Mouse (Mus musculus): Measurements from ENCODE around the gene Rimbp2. TPM values are rescaled to one million over a fixed set of nuclear protein-coding genes. Genes with fewer than 3 reads are reported as not detected.
A peak's percentile ranks its signal among the peaks of the same experiment; 100 is the strongest.

The Rimbp2 gene
- total RNA-seq, 1 experiment from 2014 or later = 7.5 TPM

GRCm38 (mm10) chr5:128843982-128844381, 109.3 kb downstream of the Rimbp2 start:
- no peak for DNase-seq

GRCm38 (mm10) chr5:128841541-128841940, 111.7 kb downstream of the Rimbp2 start:
- no peak for DNase-seq

GRCm38 (mm10) chr5:128837045-128837444, 116.2 kb downstream of the Rimbp2 start:
- no peak for DNase-seq

GRCm38 (mm10) chr5:128834126-128834525, 119.2 kb downstream of the Rimbp2 start:
- no peak for DNase-seq

GRCm38 (mm10) chr5:128822843-128823242, 130.4 kb downstream of the Rimbp2 start:
- no peak for DNase-seq

GRCm38 (mm10) chr5:128819638-128820285, 133.5 kb downstream of the Rimbp2 start:
- no peak for DNase-seq

GRCm38 (mm10) chr5:128815629-128816028, 137.7 kb downstream of the Rimbp2 start:
- DNase-seq = no peak

- no peak for DNase-seq
Observed at GRCm38 (mm10) chr5:128815078-128815477, 138.2 kb downstream of the Rimbp2 start.

GRCm38 (mm10) chr5:128813121-128813520, 140.2 kb downstream of the Rimbp2 start:
- no peak for DNase-seq

GRCm38 (mm10) chr5:128811431-128811830, 141.9 kb downstream of the Rimbp2 start:
- no peak for DNase-seq

- no peak for DNase-seq
Observed at GRCm38 (mm10) chr5:128810006-128810405, 143.3 kb downstream of the Rimbp2 start.

- DNase-seq = no peak
Observed at GRCm38 (mm10) chr5:128809406-128809805, 143.9 kb downstream of the Rimbp2 start.

GRCm38 (mm10) chr5:128808547-128809182, 144.6 kb downstream of the Rimbp2 start:
- DNase-seq = peak; percentile 20

- no peak for DNase-seq
Observed at GRCm38 (mm10) chr5:128807408-128807807, 145.9 kb downstream of the Rimbp2 start.

GRCm38 (mm10) chr5:128806296-128806998, 146.8 kb downstream of the Rimbp2 start:
- DNase-seq = no peak

GRCm38 (mm10) chr5:128805092-128805491, 148.2 kb downstream of the Rimbp2 start:
- no peak for DNase-seq

GRCm38 (mm10) chr5:128800592-128800991, 152.7 kb downstream of the Rimbp2 start:
- DNase-seq = no peak

- DNase-seq = no peak
Observed at GRCm38 (mm10) chr5:128781621-128782020, 171.7 kb downstream of the Rimbp2 start.

- no peak for DNase-seq
Observed at GRCm38 (mm10) chr5:128776386-128776785, 176.9 kb downstream of the Rimbp2 start.

GRCm38 (mm10) chr5:128769026-128769631, 184.2 kb downstream of the Rimbp2 start:
- DNase-seq = no peak

- no peak for DNase-seq
Observed at GRCm38 (mm10) chr5:128761118-128761517, 192.2 kb downstream of the Rimbp2 start.

GRCm38 (mm10) chr5:128746261-128746660, 207.0 kb downstream of the Rimbp2 start:
- no peak for DNase-seq

GRCm38 (mm10) chr5:128745206-128745605, 208.1 kb downstream of the Rimbp2 start:
- DNase-seq = no peak

All from adrenal gland, postnatal 25 days (tissue).